Mouse (Mus musculus) limb, embryonic 13.5 days (tissue): ENCODE data around the gene Dync2li1. TPM values are rescaled to one million over a fixed set of nuclear protein-coding genes. Genes with fewer than 3 reads are reported as not detected.
A peak's percentile ranks its signal among the peaks of the same experiment; 100 is the strongest.

Experiments
- ATAC-seq: fragments of 200-750 bp; cut with Nextera tagmentation; 2 replicates; pipeline ENCODE4 v1.8.0; 2017; ENCODE audit warnings: low read depth, moderate number of reproducible peaks, moderate TSS enrichment; ENCODE audit not compliant: low FRiP score
- H3K27ac ChIP-seq: fragments of 300-500 bp; sonication (generic); 2 replicates; pipeline ENCODE4 v1.5.1; 2015; ENCODE audit warnings: inconsistent platforms, mild to moderate bottlenecking, moderate library complexity
- H3K27me3 ChIP-seq: fragments of 300-500 bp; sonication (generic); 2 replicates; pipeline ENCODE4 v1.6.1; 2015; ENCODE audit warnings: mild to moderate bottlenecking, inconsistent platforms
- H3K36me3 ChIP-seq: fragments of 300-500 bp; sonication (generic); 2 replicates; pipeline ENCODE4 v1.6.1; 2015; ENCODE audit warnings: inconsistent platforms, mild to moderate bottlenecking, moderate library complexity
- H3K4me1 ChIP-seq: fragments of 300-500 bp; sonication (generic); 2 replicates; pipeline ENCODE4 v1.6.1; 2015; ENCODE audit warnings: inconsistent platforms
- H3K4me2 ChIP-seq: fragments of 300-500 bp; sonication (generic); replicated peaks from 2 replicates; pipeline ENCODE4 v1.6.1; 2015; ENCODE audit warnings: inconsistent platforms, mild to moderate bottlenecking, moderate library complexity
- H3K4me3 ChIP-seq: fragments of 300-500 bp; sonication (generic); 2 replicates; pipeline ENCODE4 v1.5.1; 2015; ENCODE audit warnings: moderate library complexity, mild to moderate bottlenecking, inconsistent platforms
- H3K9ac ChIP-seq: fragments of 300-500 bp; sonication (generic); 2 replicates; pipeline ENCODE4 v1.6.1; 2015; ENCODE audit warnings: mild to moderate bottlenecking, inconsistent platforms
- H3K9me3 ChIP-seq: fragments of 300-500 bp; sonication (generic); 2 replicates; pipeline ENCODE4 v1.6.1; 2016; ENCODE audit warnings: inconsistent platforms
- WGBS: fragments of 180-500 bp; shearing (Covaris S2); methylation state at CpG from one replicate; pipeline ENCODE4 v1.1.7; 2015; 5-methylcytosine and 5-hydroxymethylcytosine counted together
- polyA plus RNA-seq: library from polyadenylated mRNA; unstranded; fragments of >200 nt; fragmentation: Nextera tagmentation; extraction: Ambion mirVana; gene quantifications from 2 replicates; pipeline ENCODE4 v1.2.1, GENCODE M21; 2015

Gene Dync2li1
- polyA plus RNA-seq, 1 experiment from 2014 or later = 36.4 TPM

GRCm38 (mm10) chr17:84616526-84617074, 9.7 kb upstream of the Dync2li1 start:
- WGBS = 80% methylated on average over 6 of the region's 6 CpGs
- ATAC-seq = no peak
- H3K4me3 ChIP-seq = no peak overlapping the region
- H3K9me3 ChIP-seq = peaks cover 6% of the 10 kb centered on the region; the same call in 1 of the 2 replicates
- no peak overlapping the region for H3K4me2 ChIP-seq
- no peaks in the 10 kb centered on the region for H3K27me3 ChIP-seq
- peaks cover 55% of the 10 kb centered on the region for H3K36me3 ChIP-seq
- H3K27ac ChIP-seq = no peak overlapping the region
- H3K9ac ChIP-seq = no peak overlapping the region
- peaks cover 6% of the 10 kb centered on the region; the same call in 1 of the 2 replicates for H3K4me1 ChIP-seq

GRCm38 (mm10) chr17:84617953-84618352, 8.3 kb upstream of the Dync2li1 start:
- no peak for ATAC-seq
- Histone ChIP-seq H3K27ac (no peak overlapping the region), H3K36me3 (peaks cover 45% of the 10 kb centered on the region), H3K4me2 (no peak overlapping the region), H3K4me3 (no peak overlapping the region), H3K27me3 (no peaks in the 10 kb centered on the region), H3K9me3 (peaks cover 6% of the 10 kb centered on the region; the same call in 1 of the 2 replicates), H3K9ac (no peak overlapping the region), H3K4me1 (peaks cover 3% of the 10 kb centered on the region)
- WGBS = 86% methylated on average over 6 of the region's 6 CpGs

- 80% methylated on average over 7 of the region's 7 CpGs for WGBS
- H3K27ac ChIP-seq = no peak overlapping the region
Observed at GRCm38 (mm10) chr17:84619112-84619511, 7.2 kb upstream of the Dync2li1 start.

GRCm38 (mm10) chr17:84620076-84620475, 6.2 kb upstream of the Dync2li1 start:
- Histone ChIP-seq H3K4me3 (no peak overlapping the region), H3K36me3 (peaks cover 24% of the 10 kb centered on the region), H3K9ac (no peak overlapping the region), H3K27ac (no peak overlapping the region), H3K27me3 (no peaks in the 10 kb centered on the region), H3K4me1 (peaks cover 7% of the 10 kb centered on the region), H3K9me3 (no peaks in the 10 kb centered on the region), H3K4me2 (no peak overlapping the region)
- 91% methylated on average over 3 of the region's 3 CpGs for WGBS
- no peak for ATAC-seq

More at GRCm38 (mm10) chr17:84619112-84619511, 7.2 kb upstream of the Dync2li1 start:
- no peak overlapping the region for H3K4me2 ChIP-seq
- H3K4me1 ChIP-seq = peaks cover 7% of the 10 kb centered on the region
- no peak overlapping the region for H3K4me3 ChIP-seq
- H3K27me3 ChIP-seq = no peaks in the 10 kb centered on the region
- ATAC-seq = no peak
- peaks cover 33% of the 10 kb centered on the region for H3K36me3 ChIP-seq
- H3K9ac ChIP-seq = no peak overlapping the region
- H3K9me3 ChIP-seq = no peaks in the 10 kb centered on the region

- Histone ChIP-seq H3K4me3 (no peak overlapping the region), H3K9me3 (no peaks in the 10 kb centered on the region), H3K27me3 (no peaks in the 10 kb centered on the region), H3K4me2 (no peak overlapping the region), H3K27ac (no peak overlapping the region), H3K36me3 (peaks cover 23% of the 10 kb centered on the region), H3K9ac (no peak overlapping the region), H3K4me1 (peaks cover 7% of the 10 kb centered on the region)
- no peak for ATAC-seq
- WGBS = 92% methylated on average over 6 of the region's 6 CpGs
Observed at GRCm38 (mm10) chr17:84620610-84621009, 5.7 kb upstream of the Dync2li1 start.

- H3K36me3 ChIP-seq = peaks cover 23% of the 10 kb centered on the region
- no peak overlapping the region for H3K4me2 ChIP-seq
- ATAC-seq = no peak
- H3K9me3 ChIP-seq = no peaks in the 10 kb centered on the region
- no peaks in the 10 kb centered on the region for H3K27me3 ChIP-seq
- no peak overlapping the region for H3K9ac ChIP-seq
- no peak overlapping the region for H3K4me3 ChIP-seq
- 91% methylated on average over 6 of the region's 6 CpGs for WGBS
- H3K4me1 ChIP-seq = peaks cover 7% of the 10 kb centered on the region
- H3K27ac ChIP-seq = no peak overlapping the region
Observed at GRCm38 (mm10) chr17:84621209-84621608, 5.1 kb upstream of the Dync2li1 start.

GRCm38 (mm10) chr17:84622028-84622427, 4.3 kb upstream of the Dync2li1 start:
- H3K9me3 ChIP-seq = no peaks in the 10 kb centered on the region
- H3K27me3 ChIP-seq = no peaks in the 10 kb centered on the region
- H3K4me1 ChIP-seq = peaks cover 10% of the 10 kb centered on the region
- ATAC-seq = no peak
- no peak overlapping the region for H3K4me3 ChIP-seq
- peak overlapping the region; percentile 63; the same call in 1 of the 2 replicates for H3K27ac ChIP-seq
- peaks cover 20% of the 10 kb centered on the region for H3K36me3 ChIP-seq
- no peak overlapping the region for H3K4me2 ChIP-seq
- no peak overlapping the region for H3K9ac ChIP-seq
- 81% methylated on average over 4 of the region's 4 CpGs for WGBS

- no peak overlapping the region for H3K4me3 ChIP-seq
- 0 out of 2 replicates have a peak overlapping the region, but pooled peaks have one; percentile 3 for H3K4me2 ChIP-seq
- peaks cover 17% of the 10 kb centered on the region for H3K4me1 ChIP-seq
- peak overlapping the region; percentile 91 for H3K27ac ChIP-seq
- H3K9me3 ChIP-seq = no peaks in the 10 kb centered on the region
- H3K36me3 ChIP-seq = peaks cover 20% of the 10 kb centered on the region
- no peaks in the 10 kb centered on the region for H3K27me3 ChIP-seq
- no peak overlapping the region for H3K9ac ChIP-seq
- WGBS = 11% methylated on average over 2 of the region's 2 CpGs
- peak; percentile 59; the same call in 1 of the 2 replicates for ATAC-seq
Observed at GRCm38 (mm10) chr17:84622873-84623272, 3.4 kb upstream of the Dync2li1 start.

- WGBS = 26% methylated on average over 9 of the region's 9 CpGs
- peaks cover 26% of the 10 kb centered on the region for H3K4me1 ChIP-seq
- ATAC-seq = peak; percentile 21
- H3K27ac ChIP-seq = peak overlapping the region; percentile 77
- H3K36me3 ChIP-seq = no peaks in the 10 kb centered on the region
- no peaks in the 10 kb centered on the region for H3K27me3 ChIP-seq
- no peaks in the 10 kb centered on the region for H3K9me3 ChIP-seq
- peak overlapping the region; percentile 60 for H3K4me3 ChIP-seq
- peak overlapping the region; percentile 68 for H3K9ac ChIP-seq
- peak overlapping the region; percentile 70 for H3K4me2 ChIP-seq
Observed at GRCm38 (mm10) chr17:84626857-84627305, 585 bp downstream of the Dync2li1 start.

GRCm38 (mm10) chr17:84627721-84628120, 1.4 kb downstream of the Dync2li1 start:
- no peak overlapping the region for H3K4me2 ChIP-seq
- no peak overlapping the region for H3K9ac ChIP-seq
- H3K4me3 ChIP-seq = no peak overlapping the region
- no peaks in the 10 kb centered on the region for H3K27me3 ChIP-seq
- no peak overlapping the region for H3K27ac ChIP-seq
- H3K9me3 ChIP-seq = no peaks in the 10 kb centered on the region
- ATAC-seq = no peak
- peaks cover 24% of the 10 kb centered on the region for H3K4me1 ChIP-seq
- H3K36me3 ChIP-seq = peaks cover 5% of the 10 kb centered on the region
- 81% methylated on average over 10 of the region's 10 CpGs for whole genome bisulfite sequencing

GRCm38 (mm10) chr17:84628611-84629010, 2.3 kb downstream of the Dync2li1 start:
- Histone ChIP-seq H3K4me3 (no peak overlapping the region), H3K9ac (no peak overlapping the region), H3K9me3 (no peaks in the 10 kb centered on the region), H3K36me3 (peaks cover 7% of the 10 kb centered on the region), H3K27ac (peak overlapping the region; percentile 33; the same call in 1 of the 2 replicates), H3K4me2 (no peak overlapping the region), H3K4me1 (peaks cover 19% of the 10 kb centered on the region), H3K27me3 (no peaks in the 10 kb centered on the region)
- 69% methylated on average over 9 of the region's 9 CpGs for WGBS
- no peak for ATAC-seq

GRCm38 (mm10) chr17:84631836-84632235, 5.5 kb downstream of the Dync2li1 start:
- Histone ChIP-seq H3K36me3 (peaks cover 8% of the 10 kb centered on the region), H3K4me3 (no peak overlapping the region), H3K9me3 (no peaks in the 10 kb centered on the region), H3K4me2 (no peak overlapping the region), H3K9ac (no peak overlapping the region), H3K4me1 (peaks cover 33% of the 10 kb centered on the region), H3K27ac (no peak overlapping the region), H3K27me3 (no peaks in the 10 kb centered on the region)
- WGBS = 89% methylated on average over 6 of the region's 6 CpGs
- ATAC-seq = no peak

GRCm38 (mm10) chr17:84633443-84633842, 7.1 kb downstream of the Dync2li1 start:
- no peak for ATAC-seq
- 77% methylated on average over 13 of the region's 13 CpGs for WGBS
- Histone ChIP-seq H3K4me2 (no peak overlapping the region), H3K9me3 (no peaks in the 10 kb centered on the region), H3K27me3 (no peaks in the 10 kb centered on the region), H3K27ac (no peak overlapping the region), H3K36me3 (peaks cover 8% of the 10 kb centered on the region), H3K9ac (no peak overlapping the region), H3K4me3 (no peak overlapping the region), H3K4me1 (peaks cover 27% of the 10 kb centered on the region)
